Mouse (Mus musculus): Measurements from ENCODE around the gene Ankzf1. TPM values are rescaled to one million over a fixed set of nuclear protein-coding genes. Genes with fewer than 3 reads are reported as not detected.
"Not testable (repeated sequence)": the region's sequence is repeated elsewhere in the genome, so short reads cannot be mapped to it uniquely, and the experiment has no call there.

Gene Ankzf1
- total RNA-seq, 2 experiments from 2014 or later = 19.9 to 21.0 TPM

- no peak for DNase-seq (ENCODE audit: low spot score in 2 of 2)
Observed at GRCm38 (mm10) chr1:75223532-75223931, 31.6 kb downstream of the Ankzf1 start.

- DNase-seq (ENCODE audit: low spot score in 2 of 2) = no peak
Observed at GRCm38 (mm10) chr1:75225473-75225872, 33.5 kb downstream of the Ankzf1 start.

DNA sequence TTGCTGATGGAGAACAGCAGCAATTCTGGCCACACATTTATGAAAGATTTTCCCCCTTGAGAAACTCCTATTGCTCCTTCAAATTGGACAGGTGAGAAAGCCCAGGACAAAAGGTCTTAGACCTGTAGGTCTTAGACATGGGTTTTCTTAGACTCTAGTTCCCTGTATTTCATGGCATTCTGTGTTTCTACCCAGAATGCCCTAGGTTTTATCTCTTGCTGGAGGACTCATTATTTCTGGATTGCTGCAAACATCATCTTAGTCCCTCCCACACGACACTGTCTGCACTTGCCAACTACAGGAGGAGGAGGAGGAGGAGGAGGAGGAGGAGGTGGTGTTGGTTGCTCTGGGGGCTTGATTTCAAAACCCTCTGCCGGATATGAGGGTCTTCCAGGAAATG lies 34.2 kb downstream of the Ankzf1 start:
- no peak for DNase-seq (ENCODE audit: low spot score in 2 of 2)

DNA sequence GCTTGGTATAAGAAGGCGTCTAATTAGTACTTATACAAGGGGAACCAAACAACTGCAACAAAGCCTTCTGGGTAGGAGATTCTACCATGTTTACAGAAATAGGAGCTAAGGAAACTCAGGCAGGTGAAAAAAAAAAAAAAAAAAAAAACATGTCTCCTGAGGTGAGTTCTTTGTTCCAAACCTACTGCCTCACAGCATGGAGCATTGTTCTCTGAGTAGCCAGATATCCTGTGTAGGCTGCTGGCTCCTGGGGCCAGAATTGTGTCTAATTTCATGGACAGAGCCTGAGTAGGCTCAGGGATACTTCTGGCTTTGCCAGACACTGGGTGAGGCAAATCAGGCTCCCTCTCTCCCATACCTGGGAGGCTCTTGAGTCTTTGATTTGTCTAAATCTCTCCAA lies 35.7 kb downstream of the Ankzf1 start:
- no peak for DNase-seq (ENCODE audit: low spot score in 2 of 2)

- no peak for DNase-seq (ENCODE audit: low spot score in 2 of 2)
Observed at GRCm38 (mm10) chr1:75229158-75229557, 37.2 kb downstream of the Ankzf1 start.

- DNase-seq (ENCODE audit: low spot score in 2 of 2) = no peak
Observed at GRCm38 (mm10) chr1:75230335-75230994, 38.5 kb downstream of the Ankzf1 start.

GRCm38 (mm10) chr1:75231224-75231623 lies 39.3 kb downstream of the Ankzf1 start:
- DNase-seq (ENCODE audit: low spot score in 2 of 2) = no peak

GRCm38 (mm10) chr1:75231664-75232152 lies 39.8 kb downstream of the Ankzf1 start, which contains the start of gene A630095N17Rik:
Gene A630095N17Rik, minus strand, starts transcription at chr1:75232102.
- DNase-seq (ENCODE audit: low spot score in 2 of 2) = no peak

- not testable (repeated sequence) for DNase-seq (ENCODE audit: low spot score in 2 of 2)
Observed at GRCm38 (mm10) chr1:75232489-75232888, 40.5 kb downstream of the Ankzf1 start.

DNA sequence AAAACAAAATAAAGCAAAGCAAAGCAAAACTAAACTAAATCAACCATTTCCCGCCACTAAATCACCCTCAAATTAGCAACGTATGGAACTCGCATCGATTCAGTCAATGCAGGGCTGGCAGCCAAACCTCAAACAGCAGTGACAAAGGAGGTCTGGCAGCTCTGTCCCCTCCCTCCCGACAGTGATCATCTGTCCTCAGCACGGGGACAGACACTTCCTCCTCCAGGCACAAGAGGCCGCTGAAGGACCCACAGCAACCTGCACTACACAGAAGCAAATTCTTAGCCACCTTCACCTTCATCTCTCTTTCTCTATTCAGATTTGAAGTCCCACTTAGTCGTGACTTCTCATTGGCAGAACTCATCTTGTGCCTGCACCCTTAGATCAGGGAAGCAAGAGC lies 42.7 kb downstream of the Ankzf1 start:
- DNase-seq (ENCODE audit: low spot score in 2 of 2) = peak; percentile 63 to 77

DNA sequence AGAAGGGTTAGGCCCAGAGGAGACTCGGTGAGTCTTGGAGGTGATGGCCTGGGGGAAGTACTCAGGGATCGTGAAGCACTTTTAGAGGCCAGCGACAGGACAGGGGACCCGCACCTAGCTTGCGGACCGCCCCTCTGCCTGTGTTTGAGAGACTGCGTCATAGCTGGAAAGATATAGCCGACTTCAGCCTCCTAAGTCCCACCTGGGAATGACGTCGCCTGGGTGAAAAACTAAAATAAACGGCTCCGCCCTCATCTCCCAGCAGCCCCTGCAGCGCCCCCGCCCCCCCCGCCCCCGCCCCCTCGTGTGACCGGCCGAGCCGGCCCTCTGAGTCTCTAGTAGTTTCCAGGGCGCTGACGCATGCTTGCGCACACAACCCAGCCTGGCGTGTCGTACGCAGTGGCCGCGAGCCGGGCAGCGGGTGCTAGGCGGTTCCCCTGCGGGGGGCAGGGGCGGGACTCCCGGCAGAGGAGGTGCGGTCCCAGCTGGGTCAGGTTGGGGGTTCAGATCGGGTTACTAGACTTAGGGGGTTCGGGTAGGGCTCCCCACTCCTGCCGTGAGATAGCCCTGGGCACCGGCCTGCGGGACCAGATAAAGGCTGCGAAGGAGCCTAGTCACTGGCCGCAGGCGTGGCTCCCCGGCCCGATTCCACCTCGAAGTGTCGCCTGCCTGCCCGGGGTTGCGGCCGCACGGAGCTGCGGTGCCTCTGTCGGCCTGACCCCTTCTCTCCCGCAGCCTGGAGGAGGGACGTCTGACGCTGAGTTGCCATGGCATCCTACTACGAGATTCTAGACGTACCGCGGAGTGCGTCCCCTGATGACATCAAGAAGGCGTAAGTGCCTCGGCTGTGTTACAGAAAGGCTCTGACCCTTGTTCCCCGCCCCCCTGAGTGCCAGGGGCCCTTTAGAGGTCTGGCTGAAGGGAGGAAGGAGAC lies 44.4 kb downstream of the Ankzf1 start, which contains the start of gene Dnajb2:
Gene Dnajb2, plus strand, starts transcription at position 290 of the 934 bp plus-strand sequence.
- peak; percentile 76 to 82 for DNase-seq (ENCODE audit: low spot score in 2 of 2)

DNA sequence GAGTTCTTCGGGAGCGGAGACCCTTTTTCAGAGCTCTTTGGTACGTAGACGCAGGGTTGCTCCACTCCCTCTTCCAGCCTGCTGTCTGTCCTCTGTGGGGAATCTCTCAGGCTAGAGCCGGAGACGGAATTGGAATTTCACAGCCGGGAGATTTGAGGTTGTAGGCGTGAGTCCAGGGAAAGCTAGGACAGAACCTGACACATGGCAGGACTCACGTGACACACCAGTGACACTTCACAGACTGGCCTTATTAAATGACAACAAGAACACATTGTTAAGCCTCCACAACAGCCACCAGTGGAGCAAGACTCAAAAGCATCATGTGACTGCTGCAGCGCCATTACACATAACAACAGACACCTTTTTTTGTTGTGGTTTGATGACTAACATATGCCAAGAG lies 47.6 kb downstream of the Ankzf1 start:
- DNase-seq (ENCODE audit: low spot score in 2 of 2) = no peak

- DNase-seq (ENCODE audit: low spot score in 2 of 2) = no peak
Observed at GRCm38 (mm10) chr1:75243411-75243810, 51.5 kb downstream of the Ankzf1 start.

- DNase-seq (ENCODE audit: low spot score in 2 of 2) = no peak
Observed at GRCm38 (mm10) chr1:75244175-75244826, 52.4 kb downstream of the Ankzf1 start.

DNA sequence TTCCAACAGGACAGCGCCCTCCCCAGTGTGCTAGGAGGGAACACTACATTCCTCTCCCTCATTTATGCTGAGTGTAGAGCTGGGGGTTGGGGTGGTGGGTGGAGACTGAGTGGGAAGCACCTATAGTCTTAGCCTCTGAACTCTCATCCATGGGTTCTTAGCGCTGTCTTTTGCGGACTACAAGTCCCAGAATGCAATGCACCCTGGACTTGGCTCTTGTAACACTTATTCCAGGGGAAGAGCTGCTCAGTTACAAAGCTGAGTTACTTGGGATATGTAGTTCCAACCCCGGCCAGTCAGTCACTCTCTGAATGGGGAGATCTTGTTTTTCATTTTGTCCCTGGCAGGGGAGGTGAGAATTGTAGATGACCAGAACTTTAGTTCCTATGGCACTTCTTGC lies 52.9 kb downstream of the Ankzf1 start:
- DNase-seq (ENCODE audit: low spot score in 2 of 2) = peak; percentile 62

DNA sequence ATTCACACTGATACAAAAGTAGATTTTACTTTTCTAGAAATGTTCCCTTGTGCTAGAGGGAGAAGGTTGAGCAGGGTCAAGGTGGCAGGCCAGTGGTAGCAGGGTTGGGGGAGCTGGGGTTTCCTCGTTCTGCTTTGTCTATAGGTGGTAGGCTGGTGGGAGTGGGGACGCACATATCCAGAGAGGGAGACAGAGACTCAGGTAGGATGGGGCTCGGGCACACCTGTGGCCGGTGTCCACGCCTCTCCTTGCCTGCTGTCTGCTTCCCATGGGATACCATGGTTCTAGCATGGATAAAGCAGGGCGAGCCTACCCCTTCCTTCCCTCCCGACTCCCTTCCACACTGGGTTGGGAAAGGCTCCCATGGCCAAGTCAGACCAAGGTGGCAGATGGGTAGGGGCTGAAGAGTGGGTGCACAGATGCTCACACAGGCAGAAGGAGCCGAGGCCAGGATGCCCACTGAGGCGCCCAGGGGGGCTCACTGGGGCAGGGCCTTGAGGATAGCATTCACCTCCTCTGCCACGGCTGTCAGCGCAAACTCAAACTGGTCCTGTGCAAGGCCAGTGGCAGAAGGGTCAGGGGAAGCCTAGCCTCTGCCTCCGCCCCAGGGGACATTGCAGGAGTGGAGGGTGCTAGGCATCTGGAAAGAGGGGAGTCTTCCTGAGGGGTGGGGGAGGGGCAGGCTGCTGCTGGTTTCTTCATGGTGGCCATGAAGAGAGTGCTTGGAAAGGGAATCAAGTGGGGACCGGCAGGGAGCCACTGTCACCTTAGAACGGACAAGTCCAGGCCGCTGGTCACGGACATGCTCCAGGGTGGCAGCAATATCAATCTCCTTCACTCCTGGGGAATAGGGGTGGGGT lies 55.4 kb downstream of the Ankzf1 start:
- DNase-seq (ENCODE audit: low spot score in 2 of 2) = no peak

DNA sequence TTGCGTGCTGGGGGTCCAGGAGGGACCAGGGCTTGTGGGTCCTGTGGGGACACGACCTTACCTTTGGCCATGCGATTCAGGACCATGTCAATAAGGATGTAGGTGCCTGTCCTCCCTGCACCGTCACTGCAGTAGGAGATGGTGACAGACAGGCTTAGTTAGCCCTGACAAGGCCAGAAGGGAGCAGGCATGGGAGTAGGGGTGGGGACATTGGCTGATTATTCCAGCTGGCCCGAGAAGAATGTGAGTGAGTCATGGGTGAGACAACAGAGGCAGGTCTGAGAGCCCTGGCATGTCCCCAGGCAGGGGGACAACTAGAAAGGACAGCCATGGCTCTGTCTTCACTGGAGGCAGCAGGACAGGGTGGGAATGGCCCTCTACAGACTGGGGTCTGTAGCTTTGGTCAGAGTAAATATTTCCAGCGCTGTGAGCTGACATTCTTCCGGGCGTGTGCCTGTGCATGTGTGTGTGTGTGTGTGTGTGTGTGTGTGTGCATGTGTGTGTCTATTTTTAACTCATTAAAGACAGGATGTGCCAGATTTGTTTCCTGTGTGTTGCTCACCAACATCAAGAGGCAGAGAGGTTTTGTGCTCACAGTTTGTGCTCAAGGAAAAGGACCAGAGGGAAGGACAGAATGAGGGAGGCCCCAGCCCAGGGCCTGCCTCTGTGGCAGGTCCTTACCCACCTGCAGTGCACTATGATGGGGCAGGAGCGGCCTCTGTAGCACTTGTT lies 56.3 kb downstream of the Ankzf1 start:
- no peak for DNase-seq (ENCODE audit: low spot score in 2 of 2)
